Mouse (Mus musculus) heart, adult 18-20 months (tissue): ENCODE results near the gene Dkk1. TPM values are rescaled to one million over a fixed set of nuclear protein-coding genes. Genes with fewer than 3 reads are reported as not detected.
"Not testable (repeated sequence)": the region's sequence is repeated elsewhere in the genome, so short reads cannot be mapped to it uniquely, and the experiment has no call there.

ENCODE experiments used
- DNase-seq, 2 experiments: peaks; one replicate each; pipeline ENCODE4 v3.0.0; 2021 to 2022; ENCODE audit warnings: mixed read lengths in 1 of 2
- long read RNA-seq, 2 experiments: library from polyadenylated mRNA; stranded (forward); transcript quantifications; one replicate each; pipeline ENCODE4 v2.0.0; 2021
- total RNA-seq, 2 experiments: library from RNA; stranded (reverse); gene quantifications; 2 replicates each; pipeline ENCODE4 v1.2.3; 2021

The Dkk1 gene
- total RNA-seq, result not detected
- long read RNA-seq, experiment 1, result 0 reads
- long read RNA-seq, experiment 2, result 0 reads

- DNase-seq, result no peak
Observed at GRCm38 (mm10) chr19:30549044-30549853, at the start of gene Dkk1. TSS of gene Dkk1 (minus strand) at chr19:30549665.

GRCm38 (mm10) chr19:30586366-30586765 is 36.9 kb upstream of the Dkk1 start:
- no peak for DNase-seq

- DNase-seq, result no peak
Observed at GRCm38 (mm10) chr19:30564516-30564915, 15.1 kb upstream of the Dkk1 start.

GRCm38 (mm10) chr19:30563876-30564275 is 14.4 kb upstream of the Dkk1 start:
- DNase-seq, result no peak

- DNase-seq, result no peak
Observed at GRCm38 (mm10) chr19:30558024-30558423, 8.6 kb upstream of the Dkk1 start.

GRCm38 (mm10) chr19:30554467-30554881 is 5.0 kb upstream of the Dkk1 start:
- peak; percentile 19 to 83 for DNase-seq

- no peak for DNase-seq
Observed at GRCm38 (mm10) chr19:30553740-30554139, 4.3 kb upstream of the Dkk1 start.

- no peak for DNase-seq
Observed at GRCm38 (mm10) chr19:30552260-30552659, 2.8 kb upstream of the Dkk1 start.

GRCm38 (mm10) chr19:30549854-30550647 is 586 bp upstream of the Dkk1 start:
- no peak for DNase-seq

- DNase-seq, result no peak
Observed at GRCm38 (mm10) chr19:30548411-30549043, 938 bp downstream of the Dkk1 start.

GRCm38 (mm10) chr19:30539365-30539941 is 10.0 kb downstream of the Dkk1 start:
- DNase-seq, result not testable (repeated sequence)

GRCm38 (mm10) chr19:30516771-30517170 is 32.7 kb downstream of the Dkk1 start:
- no peak for DNase-seq

- no peak for DNase-seq
Observed at GRCm38 (mm10) chr19:30510481-30510880, 39.0 kb downstream of the Dkk1 start.

- DNase-seq, result no peak
Observed at GRCm38 (mm10) chr19:30505497-30505896, 44.0 kb downstream of the Dkk1 start.
